Mouse (Mus musculus) MEL (cell line): ENCODE measurements around the gene Itpr1.

Source experiments
- CHD2 ChIP-seq: IDR thresholded peaks from 2 replicates; pipeline ENCODE4 v1.6.1; 2011; ENCODE audit warnings: low read length, improper control_type of control experiment
- CTCF ChIP-seq, 3 experiments: IDR thresholded peaks in 2 of 3; conservative IDR thresholded peaks in 1 of 3; 2 replicates each; pipeline ENCODE4 v1.5.1; 2011 to 2012; ENCODE audit warnings: low read length in 3 of 3, low read depth in 2 of 3, mild to moderate bottlenecking in 2 of 3, improper control_type of control experiment in 1 of 3, inconsistent platforms in 1 of 3, mixed read lengths in 1 of 3, moderate library complexity in 1 of 3; ENCODE audit not compliant: control insufficient read depth in 1 of 3, insufficient read depth in 1 of 3, poor library complexity in 1 of 3, severe bottlenecking in 1 of 3
- EP300 ChIP-seq, 2 experiments: IDR thresholded peaks; 2 replicates each; pipeline ENCODE4 v1.6.1; 2011; ENCODE audit warnings: improper control_type of control experiment in 2 of 2, low read length in 2 of 2, low read depth in 1 of 2, mild to moderate bottlenecking in 1 of 2
- JUND ChIP-seq: IDR thresholded peaks from 2 replicates; pipeline ENCODE4 v1.6.1; 2011; ENCODE audit warnings: low read depth, mild to moderate bottlenecking, improper control_type of control experiment, low read length
- MAX ChIP-seq: IDR thresholded peaks from 2 replicates; pipeline ENCODE4 v1.6.1; 2011; ENCODE audit warnings: low read length, improper control_type of control experiment
- NRF1 ChIP-seq: IDR thresholded peaks from 2 replicates; pipeline ENCODE4 v1.6.1; 2014; ENCODE audit warnings: low read depth, mild to moderate bottlenecking, inconsistent platforms, low read length, improper control_type of control experiment, moderate library complexity; ENCODE audit not compliant: poor library complexity, insufficient read depth, severe bottlenecking
- POLR2A ChIP-seq, 2 experiments: IDR thresholded peaks; 2 replicates each; pipeline ENCODE4 v1.6.1; 2011 to 2012; ENCODE audit warnings: low read length in 2 of 2, mild to moderate bottlenecking in 2 of 2, control low read depth in 1 of 2, improper control_type of control experiment in 1 of 2, low read depth in 1 of 2, moderate library complexity in 1 of 2; ENCODE audit not compliant: control insufficient read depth in 1 of 2, insufficient read depth in 1 of 2, poor library complexity in 1 of 2
- TCF12 ChIP-seq: IDR thresholded peaks from 2 replicates; pipeline ENCODE4 v1.6.1; 2014; ENCODE audit warnings: low read depth, mild to moderate bottlenecking, inconsistent platforms, low read length, improper control_type of control experiment, moderate library complexity
- USF2 ChIP-seq, 2 experiments: IDR thresholded peaks; 2 replicates each; pipeline ENCODE4 v1.6.1; 2011 to 2012; ENCODE audit warnings: improper control_type of control experiment in 2 of 2, low read length in 2 of 2, borderline replicate concordance in 1 of 2, inconsistent platforms in 1 of 2, low read depth in 1 of 2, mild to moderate bottlenecking in 1 of 2; ENCODE audit not compliant: insufficient read depth in 1 of 2

GRCm38 (mm10) chr6:108566549-108566948, 353.7 kb downstream of the Itpr1 start:
- TF ChIP-seq CTCF (IDR thresholded peaks at IDR 0.05 in 2 of 3, conservative IDR thresholded peaks at IDR 0.05 in 1 of 3; ENCODE audit: control insufficient read depth in 1 of 3, insufficient read depth in 1 of 3, low read depth in 2 of 3, low read length in 3 of 3, poor library complexity in 1 of 3, severe bottlenecking in 1 of 3): no peak
- TF ChIP-seq MAX: no peak
- TF ChIP-seq CHD2: no peak
- peak; percentile 62 to 74 for TF ChIP-seq EP300 (IDR thresholded peaks at IDR 0.05; ENCODE audit: low read depth in 1 of 2, low read length in 2 of 2)
- TF ChIP-seq POLR2A (IDR thresholded peaks at IDR 0.05; ENCODE audit: control insufficient read depth in 1 of 2, insufficient read depth in 1 of 2, low read depth in 1 of 2, low read length in 2 of 2, poor library complexity in 1 of 2): no peak
- TF ChIP-seq NRF1: no peak
- TF ChIP-seq USF2 (IDR thresholded peaks at IDR 0.05; ENCODE audit: borderline replicate concordance in 1 of 2, insufficient read depth in 1 of 2, low read depth in 1 of 2, low read length in 2 of 2): no peak
- TF ChIP-seq JUND: no peak
- TF ChIP-seq TCF12: peak; percentile 49
